Mouse (Mus musculus) adrenal gland, adult 18-20 months (tissue): ENCODE results near the gene Serpinb3a. TPM values are rescaled to one million over a fixed set of nuclear protein-coding genes. Genes with fewer than 3 reads are reported as not detected.
"Not testable (repeated sequence)": the region's sequence is repeated elsewhere in the genome, so short reads cannot be mapped to it uniquely, and the experiment has no call there.

Experiments
- DNase-seq, 2 experiments: peaks; one replicate each; pipeline ENCODE4 v3.0.0; 2021 to 2022; ENCODE audit warnings: low spot score in 2 of 2
- long read RNA-seq, 2 experiments: library from polyadenylated mRNA; stranded (forward); transcript quantifications; one replicate each; pipeline ENCODE4 v2.0.0; 2021
- total RNA-seq, 2 experiments: library from RNA; stranded (reverse); gene quantifications; 1 replicate in 1 of 2; 2 replicates in 1 of 2; pipeline ENCODE4 v1.2.3; 2021

The Serpinb3a gene
- total RNA-seq, result not detected
- long read RNA-seq, experiment 1, result 0 reads
- long read RNA-seq, experiment 2, result 0 reads

- no peak for DNase-seq
Observed at GRCm38 (mm10) chr1:107052203-107052602, at the start of gene Serpinb3a. TSS of gene Serpinb3a (minus strand) at chr1:107052303.

- no peak for DNase-seq
Observed at GRCm38 (mm10) chr1:107098417-107098816, 46.3 kb upstream of the Serpinb3a start.

- no peak for DNase-seq
Observed at GRCm38 (mm10) chr1:107083406-107083805, 31.3 kb upstream of the Serpinb3a start, which contains the start of gene Serpinb3d. TSS of gene Serpinb3d (minus strand) at chr1:107083506.

- not testable (repeated sequence) for DNase-seq
Observed at GRCm38 (mm10) chr1:107034236-107034635, 17.9 kb downstream of the Serpinb3a start.

- DNase-seq, result no peak
Observed at GRCm38 (mm10) chr1:107025886-107026285, 26.2 kb downstream of the Serpinb3a start.

- DNase-seq, result no peak
Observed at GRCm38 (mm10) chr1:107015210-107015609, 36.9 kb downstream of the Serpinb3a start.

- DNase-seq, result no peak
Observed at GRCm38 (mm10) chr1:107014530-107014929, 37.6 kb downstream of the Serpinb3a start.

GRCm38 (mm10) chr1:107006316-107006715 lies 45.8 kb downstream of the Serpinb3a start:
- no peak for DNase-seq

- DNase-seq, result no peak
Observed at GRCm38 (mm10) chr1:107001754-107002153, 50.3 kb downstream of the Serpinb3a start.

GRCm38 (mm10) chr1:107000424-107000823 lies 51.7 kb downstream of the Serpinb3a start:
- DNase-seq, result peak; percentile 4 to 22

Other genes starting within 250 kb of the Serpinb3a start
- gene Serpinb5, start 191.1 kb downstream of the Serpinb3a start, total RNA-seq, result not detected
- not detected for gene Serpinb12, start 117.9 kb downstream of the Serpinb3a start, total RNA-seq
- gene Serpinb13, start 71.3 kb downstream of the Serpinb3a start, total RNA-seq, result not detected
- not detected for gene Serpinb3d, start 31.2 kb upstream of the Serpinb3a start, total RNA-seq
- gene Serpinb3b, start 226.1 kb upstream of the Serpinb3a start, total RNA-seq, result not detected
- not detected for gene Serpinb3c, start 226.1 kb upstream of the Serpinb3a start, total RNA-seq